Mouse (Mus musculus): ENCODE data around the gene Mep1a.

- TF ChIP-seq CTCF (IDR thresholded peaks at IDR 0.05; ENCODE audit: low read depth) (peak; percentile 77), EP300 (IDR thresholded peaks at IDR 0.05; ENCODE audit: low read depth) (no peak)
Observed at GRCm38 (mm10) chr17:43458598-43458997, 44.0 kb downstream of the Mep1a start.

All from liver, embryonic 14.5 days (tissue).